Mouse (Mus musculus) CH12F3 (cell line): ENCODE data around the gene Sass6.
"Not testable (repeated sequence)": the region's sequence is repeated elsewhere in the genome, so short reads cannot be mapped to it uniquely, and the experiment has no call there.

ENCODE experiments used
- in situ Hi-C: fragments of 300-500 bp; cut with MboI; formaldehyde crosslinking; loops from 2 replicates; pipeline ENCODE4 v1.14.3; 2020; ENCODE audit warnings: low sequenced_read_pairs

Sass6 gene

GRCm38 (mm10) chr3:116661870-116662414 is 67.2 kb downstream of the Sass6 start:
- in situ Hi-C loops, result no loop called here

DNA sequence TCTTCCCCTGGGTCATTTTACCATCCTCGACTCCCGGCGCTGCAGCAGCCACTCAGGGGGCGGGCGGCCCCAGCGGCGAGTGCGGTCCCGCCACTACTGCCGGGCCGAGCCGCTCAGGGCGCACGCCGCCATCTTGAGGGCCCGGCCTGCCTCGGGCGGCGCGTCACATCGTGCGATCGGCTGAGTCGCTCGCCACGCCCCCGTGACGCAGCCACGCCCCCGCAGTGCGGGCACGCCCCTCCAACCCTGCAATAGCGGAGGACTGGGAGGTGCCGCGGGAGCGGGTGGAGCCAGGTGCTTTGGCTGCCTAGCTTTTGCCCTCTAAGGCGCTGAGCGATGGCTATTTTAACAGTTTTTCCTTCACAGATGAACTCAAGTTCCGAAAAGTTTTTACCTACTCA is 67.7 kb downstream of the Sass6 start, which contains the start of gene Mfsd14a:
Gene Mfsd14a (minus strand): TSS at position 215 of the 401 bp plus-strand sequence.
- in situ Hi-C loops, result no loop called here

- in situ Hi-C loops, result not testable (repeated sequence)
Measured at GRCm38 (mm10) chr3:116664281-116664680, 69.5 kb downstream of the Sass6 start.
